Mouse (Mus musculus) kidney, postnatal 4 days (tissue): Measurements from ENCODE around the gene Ndufb6.
A peak's percentile ranks its signal among the peaks of the same experiment; 100 is the strongest.

Experiments
- DNase-seq, 2 experiments: peaks; one replicate each; pipeline ENCODE4 v3.0.0; 2021; ENCODE audit warnings: mixed read lengths in 2 of 2

Gene Ndufb6

DNA sequence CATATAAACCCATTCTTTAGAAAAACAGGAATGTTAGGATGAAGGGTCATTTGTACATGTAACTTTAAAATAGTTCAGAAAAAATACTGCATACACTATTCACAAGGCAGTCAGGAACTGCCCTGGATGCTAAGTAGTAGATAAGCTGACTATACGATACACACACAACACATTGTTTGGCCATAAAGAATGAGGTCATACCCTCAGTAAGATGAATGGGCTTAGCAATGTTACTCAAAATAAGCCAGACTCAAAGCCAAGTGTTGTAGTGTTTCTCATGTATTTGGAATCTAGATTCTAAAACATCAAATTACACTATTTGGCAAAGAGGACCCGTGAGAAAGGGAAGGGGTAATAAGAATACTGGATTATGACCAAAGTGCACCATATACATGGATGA, 25.5 kb downstream of the Ndufb6 start:
- DNase-seq: no peak

DNA sequence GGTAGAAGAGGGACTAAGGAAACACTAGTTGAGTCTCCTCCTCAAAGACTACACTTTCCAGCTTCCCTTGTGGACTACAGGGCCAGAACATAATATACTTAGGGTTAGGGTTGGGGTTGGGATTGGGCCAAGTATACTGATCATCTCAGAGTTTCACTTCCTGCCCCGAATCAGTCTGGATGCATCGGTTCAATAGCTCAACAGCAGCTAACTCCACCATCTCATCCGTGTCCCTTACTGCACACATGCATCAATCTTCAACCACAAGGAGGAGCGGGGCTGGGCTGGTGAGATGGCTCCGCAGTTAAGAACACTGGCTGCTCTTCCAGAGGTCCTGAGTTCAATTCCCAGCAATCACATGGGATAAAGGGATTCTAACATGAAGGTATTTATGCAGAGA, 28.2 kb downstream of the Ndufb6 start:
- DNase-seq: no peak

GRCm38 (mm10) chr4:40244035-40244434, 35.2 kb downstream of the Ndufb6 start:
- DNase-seq: no peak

GRCm38 (mm10) chr4:40243006-40243405, 36.2 kb downstream of the Ndufb6 start:
- DNase-seq: no peak

GRCm38 (mm10) chr4:40241928-40242327, 37.3 kb downstream of the Ndufb6 start:
- DNase-seq: no peak

GRCm38 (mm10) chr4:40240272-40240744, 38.9 kb downstream of the Ndufb6 start:
- DNase-seq: no peak

DNA sequence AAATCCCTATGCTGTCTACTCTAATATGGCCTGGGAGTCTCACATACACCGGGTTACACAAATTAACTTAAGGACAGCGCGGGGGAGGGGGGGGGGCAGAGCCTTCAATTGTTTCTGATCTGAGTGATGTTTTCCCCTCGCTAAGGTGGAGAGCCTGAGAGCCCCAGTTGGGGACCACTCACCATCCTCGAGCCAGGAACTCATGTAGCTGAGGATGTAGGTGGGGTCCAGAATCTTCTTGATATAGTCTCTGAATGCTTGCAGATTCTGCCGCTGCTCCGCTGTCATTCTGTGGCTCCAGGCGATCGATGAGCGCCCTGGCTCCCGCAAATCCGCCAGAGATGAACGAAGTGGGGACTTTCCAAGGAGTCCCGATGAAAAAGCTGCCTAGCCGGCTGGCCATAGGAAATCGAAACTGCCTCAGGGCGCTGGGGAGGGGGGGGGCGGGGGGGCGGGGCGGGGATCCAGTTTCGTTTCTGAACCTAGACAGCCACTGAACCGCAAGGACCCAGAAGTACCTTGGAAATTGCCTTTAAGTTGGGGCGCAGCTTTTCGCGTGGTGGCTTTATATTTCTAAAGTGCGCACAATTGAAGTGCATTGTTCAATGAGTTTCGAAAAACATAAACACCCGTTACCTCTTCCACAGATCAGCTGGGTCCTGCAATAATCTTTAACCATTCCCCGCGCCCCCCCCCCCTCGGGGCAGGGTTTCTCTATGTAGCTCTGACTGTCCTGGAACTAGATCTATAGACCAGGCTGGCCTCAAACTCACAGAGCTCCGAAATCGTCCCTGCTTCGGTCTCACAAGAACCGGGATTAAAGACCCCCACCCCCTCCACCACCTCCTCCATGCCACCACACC, 39.6 kb downstream of the Ndufb6 start, which contains the start of gene Ddx58:
Gene Ddx58 (minus strand): TSS at position 420 of the 863 bp plus-strand sequence.
- peak; percentile 41 to 65 for DNase-seq

DNA sequence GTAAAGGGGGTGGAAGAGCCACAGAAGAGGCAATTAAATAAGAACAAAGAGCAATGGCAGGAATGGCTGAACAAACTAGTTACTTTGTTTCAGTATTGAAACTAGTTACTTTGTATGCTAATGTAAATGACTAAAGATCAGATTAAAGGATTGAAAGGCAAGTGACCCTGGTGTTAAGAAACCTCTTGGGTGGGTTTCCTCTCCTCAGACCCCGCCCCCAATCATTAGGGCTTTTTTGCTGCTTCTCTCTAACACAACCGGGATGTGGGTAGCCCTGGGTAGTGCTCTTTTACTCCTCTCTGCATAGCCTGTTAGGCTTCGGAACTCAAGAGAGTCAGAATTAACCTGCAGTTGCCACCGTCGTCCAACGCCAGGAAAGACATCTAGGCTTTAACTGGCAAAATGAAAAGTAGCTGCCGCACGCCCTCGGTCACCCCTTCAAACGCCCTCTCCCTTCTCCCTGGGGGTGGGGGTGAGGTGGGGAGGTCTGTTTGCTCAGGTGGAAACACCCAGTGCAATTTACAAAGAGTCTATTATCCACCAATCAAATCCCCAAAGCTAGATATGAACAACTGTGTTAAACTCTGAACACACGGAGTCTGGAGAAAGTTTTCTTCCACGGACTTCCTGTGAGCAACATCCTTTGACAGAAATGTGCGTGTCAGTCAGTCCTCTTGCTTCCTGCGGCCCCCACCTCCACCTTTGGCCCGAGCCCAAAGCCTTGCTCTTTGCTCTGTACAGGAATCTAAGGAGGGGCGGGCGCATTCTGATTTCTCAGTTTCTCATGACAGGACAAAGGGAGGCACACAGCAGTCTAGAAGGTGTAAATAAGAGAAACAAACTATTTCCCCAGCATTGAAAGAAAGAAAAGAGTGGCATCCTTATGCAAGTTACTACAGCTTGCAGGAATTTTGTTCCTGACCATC, 40.5 kb downstream of the Ndufb6 start:
- DNase-seq: peak; percentile 73 to 83

GRCm38 (mm10) chr4:40236829-40237228, 42.4 kb downstream of the Ndufb6 start:
- no peak for DNase-seq

DNA sequence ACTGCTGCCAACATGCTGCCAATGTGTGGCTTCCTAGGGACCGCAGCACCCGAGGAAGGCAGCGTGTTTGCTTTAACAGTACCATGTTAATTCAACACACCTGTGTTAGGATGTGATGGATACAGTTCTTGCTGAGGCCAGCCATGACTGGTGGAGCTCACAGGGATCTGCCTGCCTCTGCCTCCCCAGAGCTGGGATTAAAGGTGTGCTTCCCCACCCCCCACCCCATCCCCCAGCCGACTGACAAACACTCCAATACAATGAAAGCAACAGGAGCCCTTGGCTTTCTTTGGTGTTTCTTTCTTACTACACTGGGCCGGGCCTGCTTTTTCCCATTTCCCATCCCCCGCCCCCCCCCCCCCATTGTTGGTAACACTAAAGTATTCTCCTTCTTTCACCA, 45.0 kb downstream of the Ndufb6 start:
- DNase-seq: no peak

DNA sequence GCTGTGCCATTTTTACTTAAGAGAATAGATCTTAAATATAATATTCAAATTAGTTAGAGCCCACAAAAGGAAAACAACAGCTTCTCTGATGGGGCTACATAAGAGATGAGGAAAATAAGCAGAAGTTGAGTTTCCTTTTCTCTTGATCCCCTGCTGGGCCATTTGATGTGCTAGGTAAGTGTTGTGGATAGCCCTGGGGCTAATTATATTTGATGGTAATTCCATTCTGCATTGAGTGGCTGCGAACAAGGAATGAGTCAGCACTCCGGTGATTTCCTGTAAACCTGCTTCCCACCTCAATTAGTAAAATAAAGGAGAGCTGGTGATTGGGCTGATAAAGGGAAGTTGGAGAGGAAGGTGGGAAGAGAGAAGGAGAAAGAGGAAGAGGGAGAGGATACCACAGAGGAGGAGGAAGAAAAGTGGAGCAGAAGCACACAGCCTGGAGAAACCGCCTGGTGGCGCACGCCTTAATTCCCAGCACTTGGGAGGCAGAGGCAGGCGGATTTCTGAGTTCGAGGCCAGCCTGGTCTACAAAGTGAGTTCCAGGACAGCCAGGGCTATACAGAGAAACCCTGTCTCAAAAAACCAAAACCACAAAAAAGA, 46.1 kb downstream of the Ndufb6 start:
- DNase-seq: no peak

- DNase-seq: no peak
These were observed 49.5 kb downstream of the Ndufb6 start for GRCm38 (mm10) chr4:40229723-40230122.

DNA sequence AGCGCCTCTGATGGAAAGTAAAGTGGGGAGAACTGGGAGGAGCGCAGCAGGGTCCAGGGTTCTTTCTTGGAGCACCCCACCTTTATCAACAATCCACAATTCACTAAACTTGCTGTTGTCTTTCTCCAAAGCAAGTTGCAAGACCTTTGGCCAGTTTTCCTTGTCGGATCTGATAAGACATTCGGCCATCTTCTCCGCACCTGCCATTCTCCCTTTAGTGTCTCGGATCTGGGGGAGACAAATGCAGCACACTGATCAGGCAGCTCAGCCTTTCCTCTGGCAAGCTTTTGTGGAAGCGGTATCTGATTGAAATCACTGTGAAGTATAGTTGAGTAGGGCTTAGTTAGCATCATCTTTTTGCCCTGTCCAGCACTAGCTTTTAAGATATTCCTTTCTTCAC, 51.3 kb downstream of the Ndufb6 start:
- no peak for DNase-seq

DNA sequence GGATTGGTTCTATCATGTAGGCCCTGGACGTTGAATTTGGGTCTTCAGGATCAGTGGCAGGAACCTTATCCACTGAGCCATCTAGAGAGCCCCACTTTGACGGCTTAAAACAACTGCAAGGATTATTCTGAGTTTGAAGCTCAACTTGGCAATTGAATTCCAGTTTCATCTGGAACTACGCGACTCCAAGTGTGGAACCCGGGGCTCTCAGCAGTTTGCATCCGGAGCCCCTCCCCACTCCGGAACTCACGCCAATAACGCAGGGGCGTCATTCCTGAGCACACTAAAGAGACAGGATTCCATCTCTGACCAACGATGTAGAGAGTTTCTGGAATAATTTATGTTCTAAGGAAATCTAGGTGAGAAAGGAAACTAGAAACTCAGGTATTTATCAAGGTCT, 52.1 kb downstream of the Ndufb6 start:
- DNase-seq: no peak

- no peak for DNase-seq
These were observed 53.1 kb downstream of the Ndufb6 start for GRCm38 (mm10) chr4:40226095-40226494.

DNA sequence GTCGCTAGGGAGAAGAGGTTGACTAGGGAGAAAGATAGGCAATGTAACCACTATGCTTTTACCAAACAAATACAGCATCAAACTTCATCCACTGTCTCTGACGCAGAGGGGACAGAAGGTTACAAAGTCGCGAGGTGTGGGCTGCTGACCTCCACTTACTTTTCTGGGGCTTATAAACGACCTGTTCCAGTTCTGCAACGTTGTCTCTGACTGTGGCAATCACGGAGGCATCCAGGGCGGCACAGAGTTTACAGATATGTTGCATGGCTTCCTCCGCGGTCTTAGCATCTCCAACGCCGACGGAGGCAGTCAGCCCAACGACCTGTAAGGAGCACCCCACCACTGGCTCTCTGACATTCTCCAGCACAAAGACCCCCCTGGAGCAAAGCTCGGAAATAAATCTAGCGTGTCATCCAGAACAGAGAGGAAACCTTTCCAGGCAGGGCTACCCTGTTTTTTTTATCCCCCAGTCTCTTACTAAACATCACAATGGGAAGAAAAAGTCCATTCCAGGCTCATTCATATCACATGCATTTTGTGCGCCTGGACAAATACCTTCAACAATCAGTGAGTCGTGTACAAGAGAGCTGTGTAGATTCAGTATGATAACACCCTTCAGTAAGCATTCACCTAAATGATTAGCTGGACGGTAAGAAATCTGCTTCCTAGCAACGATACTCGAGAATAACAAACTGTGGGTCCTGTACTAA, 57.2 kb downstream of the Ndufb6 start:
- no peak for DNase-seq

DNA sequence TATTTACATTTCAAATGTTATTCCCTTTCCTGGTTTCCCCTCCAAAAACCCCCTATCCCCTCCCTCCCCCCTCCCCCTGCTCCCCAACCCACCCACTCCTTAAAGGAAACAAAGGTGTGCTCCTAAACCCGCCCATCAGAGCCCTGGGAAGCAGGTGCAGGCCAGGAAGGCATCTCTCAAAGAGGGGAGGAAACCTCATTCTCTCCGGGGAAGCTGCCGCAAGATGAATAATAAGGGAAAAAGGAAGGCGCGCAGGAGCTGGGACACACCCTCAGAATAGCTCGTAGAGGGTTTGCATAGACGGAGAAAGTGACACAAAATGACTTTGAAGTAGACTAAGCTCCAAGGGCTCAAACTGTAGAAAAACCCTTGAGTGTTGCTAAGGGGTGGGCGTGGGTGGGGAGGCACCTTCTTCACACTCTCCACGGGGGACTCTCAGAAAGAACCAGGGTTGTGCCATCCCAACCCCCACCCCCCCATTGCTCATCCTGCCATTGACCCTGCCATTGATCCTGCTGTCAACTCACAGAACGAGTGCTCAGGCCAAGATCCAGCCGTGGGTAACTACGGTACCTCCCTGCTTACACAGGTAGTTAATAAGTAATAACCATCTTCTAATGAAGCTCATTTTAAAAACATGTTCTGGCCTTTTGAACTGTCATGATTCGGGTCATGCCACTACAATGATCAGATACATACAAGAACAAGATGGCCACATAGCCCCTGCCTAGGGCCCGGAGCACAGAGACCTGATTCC, 58.0 kb downstream of the Ndufb6 start:
- no peak for DNase-seq
